Mouse (Mus musculus) kidney, adult 10 weeks (tissue): ENCODE data around the gene Tmem63c. TPM values are rescaled to one million over a fixed set of nuclear protein-coding genes. Genes with fewer than 3 reads are reported as not detected.

ENCODE experiments used
- polyA plus RNA-seq: library from polyadenylated mRNA; stranded (reverse); fragments of 350-450 nt; fragmentation: Illumina TruSeq; extraction: RNeasy Lipid Tissue Mini Kit (QIAGEN cat#74804); gene quantifications from one replicate; pipeline ENCODE4 v1.2.3, GENCODE M21; 2014; ENCODE audit warnings: low read depth, low replicate concordance

Tmem63c gene
- polyA plus RNA-seq = not detected

GRCm38 (mm10) chr12:87021040-87021439 lies at the start of gene Tmem63c:
TSS of gene Tmem63c (plus strand) at chr12:87021340.

GRCm38 (mm10) chr12:86989890-86990754 lies 31.0 kb upstream of the Tmem63c start, which contains the start of gene Zdhhc22:
TSS of gene Zdhhc22 (minus strand) at chr12:86990430.

DNA sequence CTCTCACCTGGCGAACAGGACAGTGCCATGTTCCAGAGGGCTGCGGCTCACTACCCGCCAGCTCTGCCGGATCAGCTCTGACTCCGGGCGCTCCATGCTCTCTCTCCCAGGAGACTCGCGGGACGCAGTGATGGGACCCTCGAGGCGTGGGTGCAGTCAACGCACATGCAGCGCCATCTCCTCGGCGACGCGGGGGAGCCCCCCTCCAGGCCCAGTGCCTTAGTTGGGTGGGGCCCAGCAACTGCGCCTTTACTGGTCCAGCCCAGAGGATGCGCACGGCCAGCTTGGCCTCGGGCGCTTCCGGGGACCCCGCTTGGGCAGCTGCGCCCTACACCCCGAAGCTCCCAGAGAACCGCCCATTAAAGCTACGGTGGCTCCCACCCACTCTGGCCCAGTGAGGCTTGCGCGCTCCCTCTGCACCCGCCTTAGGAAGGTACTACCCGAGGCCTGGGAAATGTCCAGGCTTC lies 81.1 kb downstream of the Tmem63c start, which contains the start of gene Ngb:
Gene Ngb (minus strand): TSS at position 375 of the 467 bp plus-strand sequence.

Other genes starting within 250 kb of the Tmem63c start
- gene Irf2bpl, start 136.5 kb upstream of the Tmem63c start, polyA plus RNA-seq = 25.2 TPM
- gene Cipc, start 74.3 kb upstream of the Tmem63c start, polyA plus RNA-seq = 20.9 TPM
- not detected for gene Zdhhc22, start 30.9 kb upstream of the Tmem63c start, polyA plus RNA-seq
- gene Ngb, start 81.2 kb downstream of the Tmem63c start, polyA plus RNA-seq = not detected
- gene Gstz1, start 125.8 kb downstream of the Tmem63c start, polyA plus RNA-seq = 292 TPM
- 9.8 TPM for gene Pomt2, start 126.6 kb downstream of the Tmem63c start, polyA plus RNA-seq
- 2.5 TPM for gene Samd15, start 178.4 kb downstream of the Tmem63c start, polyA plus RNA-seq
- gene Tmed8, start 179.1 kb downstream of the Tmem63c start, polyA plus RNA-seq = 20.1 TPM
- 1.0 TPM for gene Noxred1, start 217.4 kb downstream of the Tmem63c start, polyA plus RNA-seq
- 30.1 TPM for gene Vipas39, start 244.9 kb downstream of the Tmem63c start, polyA plus RNA-seq
- gene Ahsa1, start 245.1 kb downstream of the Tmem63c start, polyA plus RNA-seq = 141 TPM